Mouse (Mus musculus) intestine, embryonic 16.5 days (tissue): ENCODE results near the gene Ptgr1. TPM values are rescaled to one million over a fixed set of nuclear protein-coding genes. Genes with fewer than 3 reads are reported as not detected.

ENCODE experiments used
- ATAC-seq: fragments of 200-750 bp; cut with Nextera tagmentation; 2 replicates; pipeline ENCODE4 v1.8.0; 2017; ENCODE audit warnings: moderate TSS enrichment, moderate library complexity
- H3K27ac ChIP-seq: fragments of 300-500 bp; sonication (generic); 2 replicates; pipeline ENCODE4 v1.5.1; 2014; ENCODE audit warnings: mild to moderate bottlenecking, low read length
- H3K27me3 ChIP-seq: fragments of 300-500 bp; sonication (generic); replicated peaks from 2 replicates; pipeline ENCODE4 v1.6.1; 2014; ENCODE audit warnings: low read length, control low read depth, mixed read lengths; ENCODE audit not compliant: control insufficient read depth, insufficient read depth
- H3K36me3 ChIP-seq: fragments of 300-500 bp; sonication (generic); 2 replicates; pipeline ENCODE4 v1.6.1; 2014; ENCODE audit warnings: low read length, control low read depth; ENCODE audit not compliant: control insufficient read depth, insufficient read depth
- H3K4me1 ChIP-seq: fragments of 300-500 bp; sonication (generic); 2 replicates; pipeline ENCODE4 v1.6.1; 2014; ENCODE audit warnings: low read length, control low read depth, mixed read lengths; ENCODE audit not compliant: control insufficient read depth, insufficient read depth
- H3K4me2 ChIP-seq: fragments of 300-500 bp; sonication (generic); 2 replicates; pipeline ENCODE4 v1.6.1; 2014; ENCODE audit warnings: low read depth, low read length, control low read depth
- H3K4me3 ChIP-seq: fragments of 300-500 bp; sonication (generic); 2 replicates; pipeline ENCODE4 v1.5.1; 2014; ENCODE audit warnings: mild to moderate bottlenecking, low read length
- H3K9ac ChIP-seq: fragments of 300-500 bp; sonication (generic); 2 replicates; pipeline ENCODE4 v1.6.1; 2014; ENCODE audit warnings: low read depth, low read length
- H3K9me3 ChIP-seq: fragments of 300-500 bp; sonication (generic); 2 replicates; pipeline ENCODE4 v1.6.1; 2016; ENCODE audit warnings: low read length, control low read depth; ENCODE audit not compliant: control insufficient read depth
- WGBS: fragments of 180-500 bp; shearing (Covaris S2); extraction: QIAGEN DNeasy Blood & Tissue Kit; methylation state at CpG from one replicate; pipeline ENCODE4 v1.1.7; 2014; 5-methylcytosine and 5-hydroxymethylcytosine counted together
- polyA plus RNA-seq: library from polyadenylated mRNA; unstranded; fragments of >200 nt; fragmentation: Nextera tagmentation; extraction: Ambion mirVana; gene quantifications from 2 replicates; pipeline ENCODE4 v1.2.1, GENCODE M21; 2015

Gene Ptgr1
- polyA plus RNA-seq, 1 experiment from 2014 or later = 45.5 TPM

DNA sequence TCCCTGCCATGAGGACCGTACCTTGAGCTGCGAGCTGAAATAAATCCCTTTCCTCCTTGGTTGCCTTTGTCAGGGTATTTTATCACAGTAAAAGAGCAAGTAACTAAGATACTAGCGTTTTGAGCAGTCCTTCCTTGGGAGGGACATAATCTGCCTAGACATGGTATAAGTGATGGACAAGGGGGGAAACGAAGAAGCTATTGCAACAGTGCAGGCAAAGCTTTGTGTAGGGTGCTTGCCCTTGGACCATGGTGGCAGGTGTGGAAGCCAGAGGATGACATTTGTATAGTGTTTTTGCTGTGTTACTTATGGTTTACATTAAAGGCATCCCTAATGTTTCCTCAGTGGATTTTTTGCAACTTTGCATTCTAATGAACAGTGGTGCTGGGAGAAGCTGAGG, 44.0 kb downstream of the Ptgr1 start:
- Histone ChIP-seq H3K27me3 (peaks cover 4% of the 10 kb centered on the region; the same call in 1 of the 2 replicates), H3K4me2 (peak overlapping the region; percentile 91), H3K27ac (no peak overlapping the region), H3K9me3 (no peaks in the 10 kb centered on the region), H3K4me1 (peaks cover 3% of the 10 kb centered on the region; the same call in 1 of the 2 replicates), H3K4me3 (peak overlapping the region; percentile 82), H3K36me3 (no peaks in the 10 kb centered on the region), H3K9ac (peak overlapping the region; percentile 78)
- 78% methylated on average over 4 of the region's 4 CpGs for WGBS
- 0 out of 2 replicates have a peak, but pooled peaks have one; percentile 23 for ATAC-seq

DNA sequence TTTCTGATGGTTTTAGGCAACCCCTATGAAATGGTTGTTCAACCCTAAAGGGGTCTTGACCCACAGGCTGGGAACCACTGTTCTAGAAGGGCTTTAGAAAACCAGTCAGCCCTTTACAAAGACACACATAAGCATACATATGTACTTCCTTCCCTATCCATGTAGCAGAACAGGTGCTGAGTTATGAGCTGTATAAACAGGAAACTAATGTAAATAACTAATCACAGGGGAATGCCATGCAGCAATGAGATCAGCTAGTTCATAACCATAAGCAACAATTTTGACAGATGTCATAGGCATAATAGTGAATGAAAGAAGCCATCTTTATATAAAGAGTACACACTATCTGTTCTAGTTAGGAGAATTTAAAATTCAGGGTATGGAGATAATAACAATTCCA, 45.3 kb downstream of the Ptgr1 start:
- Histone ChIP-seq H3K9ac (no peak overlapping the region), H3K27ac (no peak overlapping the region), H3K36me3 (no peaks in the 10 kb centered on the region), H3K27me3 (peaks cover 4% of the 10 kb centered on the region; the same call in 1 of the 2 replicates), H3K4me3 (no peak overlapping the region), H3K4me1 (peaks cover 3% of the 10 kb centered on the region; the same call in 1 of the 2 replicates), H3K9me3 (no peaks in the 10 kb centered on the region), H3K4me2 (no peak overlapping the region)
- ATAC-seq = no peak

DNA sequence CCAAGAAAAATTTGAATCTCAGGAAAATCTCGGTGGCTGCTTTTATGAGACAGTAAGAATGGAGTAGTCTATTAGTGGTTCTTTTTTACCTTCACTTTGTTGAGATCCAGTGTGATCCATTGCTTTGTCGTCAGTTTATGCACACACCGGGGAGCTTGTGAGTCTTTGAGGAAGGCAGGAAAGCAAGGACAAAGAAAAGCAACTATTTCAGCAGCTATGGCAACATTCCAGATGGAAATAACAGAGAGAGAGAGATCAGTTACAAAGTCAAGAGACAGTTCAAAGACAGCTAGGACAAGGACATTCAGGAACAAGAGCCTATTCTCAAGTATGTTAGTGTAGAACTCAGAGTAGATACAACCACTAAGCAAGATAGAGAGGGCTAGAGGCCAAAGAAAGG, 51.1 kb downstream of the Ptgr1 start:
- Histone ChIP-seq H3K27ac (no peak overlapping the region), H3K4me1 (peaks cover 4% of the 10 kb centered on the region; the same call in 1 of the 2 replicates), H3K27me3 (no peaks in the 10 kb centered on the region), H3K36me3 (no peaks in the 10 kb centered on the region), H3K9ac (no peak overlapping the region), H3K9me3 (no peaks in the 10 kb centered on the region), H3K4me3 (no peak overlapping the region), H3K4me2 (no peak overlapping the region)
- no peak for ATAC-seq
- 72% methylated on average over 3 of the region's 3 CpGs for WGBS

DNA sequence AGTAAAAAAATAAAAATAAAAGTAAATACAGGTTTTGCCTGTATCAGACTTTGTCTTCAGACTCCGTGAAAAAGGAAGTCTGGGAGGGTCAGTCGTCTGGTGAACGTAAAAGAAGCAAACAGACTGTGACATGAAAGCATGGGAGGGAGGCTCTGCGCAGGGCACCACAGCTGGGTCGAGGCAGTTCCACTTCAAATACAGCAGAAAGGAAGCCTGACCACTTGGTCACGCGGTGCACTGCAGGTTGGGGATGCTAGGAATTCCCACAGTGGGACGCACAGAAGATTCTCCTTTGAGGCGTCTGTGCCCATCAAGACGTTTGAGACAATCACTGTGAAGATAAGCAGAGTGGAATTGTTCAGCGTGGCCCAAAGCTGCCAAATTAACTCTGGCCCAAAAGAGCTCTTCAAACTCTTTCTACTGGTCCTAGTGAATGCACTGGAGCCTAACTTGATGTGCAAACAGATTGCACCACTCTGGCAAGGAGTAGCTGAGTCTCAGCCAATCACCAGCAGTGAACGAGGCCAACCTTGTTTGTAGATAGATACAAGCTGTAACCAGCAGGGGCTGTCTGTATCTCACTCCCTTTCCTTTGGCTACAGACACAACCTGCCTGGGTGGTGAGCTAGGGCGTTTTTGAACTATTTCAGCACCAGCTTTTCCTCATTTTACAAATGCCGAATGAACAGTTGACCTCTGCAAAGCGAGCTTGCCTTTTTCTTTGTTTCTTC, 52.0 kb downstream of the Ptgr1 start:
- H3K27ac ChIP-seq = no peak overlapping the region
- H3K4me3 ChIP-seq = no peak overlapping the region
- no peak overlapping the region for H3K4me2 ChIP-seq
- no peak overlapping the region for H3K9ac ChIP-seq
- H3K36me3 ChIP-seq = no peaks in the 10 kb centered on the region
- no peaks in the 10 kb centered on the region for H3K9me3 ChIP-seq
- H3K4me1 ChIP-seq = peaks cover 4% of the 10 kb centered on the region; the same call in 1 of the 2 replicates
- WGBS = 29% methylated on average over 15 of the region's 15 CpGs
- no peaks in the 10 kb centered on the region for H3K27me3 ChIP-seq
- ATAC-seq = peak; percentile 82

DNA sequence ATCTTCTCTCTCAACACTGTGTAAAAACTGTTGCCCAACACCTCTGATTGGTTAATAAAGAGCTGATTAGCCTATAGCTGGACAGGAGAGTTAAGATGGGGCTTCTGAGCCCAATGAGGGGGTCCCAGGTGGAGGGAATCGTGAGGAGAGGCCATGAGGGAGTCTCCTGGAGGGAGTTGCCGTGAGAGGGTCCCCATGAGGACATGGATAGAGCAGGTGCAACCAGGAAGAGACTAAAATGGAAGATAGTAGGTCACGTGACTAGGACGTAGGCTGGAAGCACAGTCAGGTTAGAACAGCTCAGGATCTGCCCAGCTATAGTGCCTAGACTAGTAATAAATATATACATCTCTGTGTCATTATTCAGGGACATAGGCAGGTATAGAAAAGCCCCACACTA, 52.6 kb downstream of the Ptgr1 start:
- Histone ChIP-seq H3K9ac (no peak overlapping the region), H3K36me3 (no peaks in the 10 kb centered on the region), H3K27ac (no peak overlapping the region), H3K4me1 (peaks cover 4% of the 10 kb centered on the region; the same call in 1 of the 2 replicates), H3K4me3 (no peak overlapping the region), H3K4me2 (no peak overlapping the region), H3K9me3 (no peaks in the 10 kb centered on the region), H3K27me3 (no peaks in the 10 kb centered on the region)
- WGBS = 74% methylated on average over 4 of the region's 4 CpGs
- ATAC-seq = no peak

DNA sequence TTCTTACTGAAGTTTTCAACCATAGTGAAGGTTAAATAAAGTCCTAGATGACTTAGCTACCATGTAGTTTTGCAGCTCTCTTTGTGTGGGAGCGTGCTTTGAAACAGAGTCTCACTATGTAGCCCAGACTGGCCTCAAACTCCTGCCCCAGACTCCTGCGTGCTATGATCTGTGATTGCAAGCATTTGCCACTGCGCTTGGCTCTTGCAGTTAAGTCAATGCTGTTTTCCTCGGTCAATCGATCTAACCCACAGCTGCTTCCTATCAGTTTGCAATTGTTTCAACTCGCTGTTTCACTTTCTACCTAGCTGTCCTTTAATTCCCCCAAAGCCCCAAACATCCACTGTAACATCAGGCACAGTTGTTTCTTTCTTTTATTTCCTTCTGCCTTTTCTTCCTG, 54.4 kb downstream of the Ptgr1 start:
- Histone ChIP-seq H3K27me3 (no peaks in the 10 kb centered on the region), H3K9ac (no peak overlapping the region), H3K36me3 (no peaks in the 10 kb centered on the region), H3K4me2 (no peak overlapping the region), H3K27ac (no peak overlapping the region), H3K4me1 (peaks cover 4% of the 10 kb centered on the region; the same call in 1 of the 2 replicates), H3K9me3 (no peaks in the 10 kb centered on the region), H3K4me3 (no peak overlapping the region)
- WGBS = 80% methylated on average over 6 of the region's 6 CpGs
- no peak for ATAC-seq

DNA sequence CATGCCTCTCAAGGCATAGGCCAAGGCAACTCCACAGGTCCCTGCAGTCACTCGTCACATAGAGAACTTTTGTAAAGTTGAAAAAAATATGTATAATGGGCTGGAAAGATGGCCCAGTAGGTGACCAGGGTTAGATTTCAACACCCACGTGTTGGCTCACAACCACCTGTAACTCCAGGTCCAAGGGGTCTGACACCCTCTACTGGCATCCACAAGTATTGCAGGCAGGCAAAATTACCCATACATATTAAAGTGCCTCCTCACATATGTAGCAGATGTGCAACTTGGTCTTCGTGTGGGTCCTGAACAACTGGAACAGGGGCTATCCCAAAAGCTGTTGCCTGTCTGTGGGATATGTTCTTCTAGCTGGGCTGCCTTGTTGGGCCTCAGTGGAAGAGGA, 59.3 kb downstream of the Ptgr1 start:
- no peak overlapping the region for H3K4me2 ChIP-seq
- WGBS = 76% methylated on average over 3 of the region's 3 CpGs
- no peaks in the 10 kb centered on the region for H3K36me3 ChIP-seq
- H3K4me1 ChIP-seq = no peaks in the 10 kb centered on the region
- ATAC-seq = no peak
- H3K4me3 ChIP-seq = no peak overlapping the region
- H3K9ac ChIP-seq = no peak overlapping the region
- H3K27ac ChIP-seq = no peak overlapping the region
- H3K27me3 ChIP-seq = no peaks in the 10 kb centered on the region
- H3K9me3 ChIP-seq = no peaks in the 10 kb centered on the region

DNA sequence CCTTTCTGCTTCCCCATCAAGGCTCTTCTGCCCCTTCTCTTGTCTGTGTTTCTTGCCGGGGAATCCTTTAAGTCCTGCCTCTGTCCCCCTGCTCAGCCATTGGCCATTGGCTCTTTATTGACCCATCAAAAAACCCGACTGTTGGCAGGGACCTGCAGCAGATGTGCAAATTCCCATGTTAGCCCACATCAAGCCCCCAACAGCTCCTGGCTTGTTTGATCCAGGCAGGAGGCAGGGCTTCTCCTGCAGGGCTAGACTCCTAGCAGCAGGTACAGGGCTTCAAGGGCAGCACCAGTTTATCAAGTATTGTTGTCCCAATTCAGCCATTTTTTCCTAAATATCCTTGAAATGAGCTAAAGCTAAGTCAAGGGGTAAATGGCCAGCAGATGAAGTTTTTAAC, 60.8 kb downstream of the Ptgr1 start:
- Histone ChIP-seq H3K4me1 (no peaks in the 10 kb centered on the region), H3K4me2 (no peak overlapping the region), H3K27ac (no peak overlapping the region), H3K4me3 (no peak overlapping the region), H3K36me3 (no peaks in the 10 kb centered on the region), H3K9ac (no peak overlapping the region), H3K9me3 (no peaks in the 10 kb centered on the region), H3K27me3 (no peaks in the 10 kb centered on the region)
- 0 out of 2 replicates have a peak, but pooled peaks have one; percentile 28 for ATAC-seq
- WGBS = 23% methylated on average over 2 of the region's 2 CpGs

DNA sequence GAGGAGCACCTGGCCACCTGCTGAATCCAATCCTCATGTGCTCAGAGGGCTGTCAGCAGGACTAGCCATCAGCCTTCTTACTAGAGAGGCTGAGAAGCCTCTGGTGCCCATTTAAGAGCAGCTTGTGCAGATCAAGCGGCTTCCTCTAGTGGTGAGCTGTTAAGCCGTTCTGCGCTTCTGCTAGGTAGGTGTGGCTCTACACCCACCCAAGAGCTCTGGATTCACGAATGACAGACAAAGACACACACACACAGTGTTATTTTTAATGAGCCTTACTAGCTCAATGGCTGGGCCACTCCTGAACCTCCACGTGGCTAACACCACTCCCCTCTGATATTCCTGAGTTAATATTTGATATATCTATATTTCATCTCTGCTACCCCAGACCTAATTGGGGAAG, 61.3 kb downstream of the Ptgr1 start:
- Histone ChIP-seq H3K27me3 (no peaks in the 10 kb centered on the region), H3K9ac (no peak overlapping the region), H3K4me2 (no peak overlapping the region), H3K27ac (no peak overlapping the region), H3K4me3 (no peak overlapping the region), H3K4me1 (no peaks in the 10 kb centered on the region), H3K9me3 (no peaks in the 10 kb centered on the region), H3K36me3 (no peaks in the 10 kb centered on the region)
- peak; percentile 59; the same call in 1 of the 2 replicates for ATAC-seq
- 24% methylated on average over 5 of the region's 5 CpGs for WGBS

DNA sequence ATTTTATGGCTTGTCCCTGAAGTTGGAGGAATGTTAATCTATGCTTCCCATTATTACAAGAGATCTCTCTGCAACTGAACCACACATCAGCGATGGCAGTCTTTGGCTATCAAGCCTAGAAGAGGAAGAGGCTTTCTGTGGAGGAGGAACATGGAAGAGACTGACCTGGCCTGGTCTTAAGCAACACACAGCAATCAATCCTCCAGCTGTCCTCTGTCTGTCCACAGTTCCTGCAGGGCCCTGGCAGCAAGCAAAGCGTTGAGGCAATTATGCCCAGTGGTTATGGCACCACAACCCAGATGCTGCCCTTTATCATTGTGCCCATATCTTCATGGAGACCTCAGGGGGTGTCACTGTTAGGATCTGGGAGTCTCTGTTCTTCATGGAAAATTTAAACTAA, 63.0 kb downstream of the Ptgr1 start:
- 67% methylated on average over 2 of the region's 2 CpGs for WGBS
- H3K9me3 ChIP-seq = no peaks in the 10 kb centered on the region
- no peak overlapping the region for H3K9ac ChIP-seq
- no peak overlapping the region for H3K4me2 ChIP-seq
- ATAC-seq = no peak
- no peaks in the 10 kb centered on the region for H3K4me1 ChIP-seq
- no peak overlapping the region for H3K4me3 ChIP-seq
- no peak overlapping the region for H3K27ac ChIP-seq
- no peaks in the 10 kb centered on the region for H3K27me3 ChIP-seq
- H3K36me3 ChIP-seq = no peaks in the 10 kb centered on the region
